Mouse (Mus musculus): ENCODE measurements around the gene Ccdc28a.

DNA sequence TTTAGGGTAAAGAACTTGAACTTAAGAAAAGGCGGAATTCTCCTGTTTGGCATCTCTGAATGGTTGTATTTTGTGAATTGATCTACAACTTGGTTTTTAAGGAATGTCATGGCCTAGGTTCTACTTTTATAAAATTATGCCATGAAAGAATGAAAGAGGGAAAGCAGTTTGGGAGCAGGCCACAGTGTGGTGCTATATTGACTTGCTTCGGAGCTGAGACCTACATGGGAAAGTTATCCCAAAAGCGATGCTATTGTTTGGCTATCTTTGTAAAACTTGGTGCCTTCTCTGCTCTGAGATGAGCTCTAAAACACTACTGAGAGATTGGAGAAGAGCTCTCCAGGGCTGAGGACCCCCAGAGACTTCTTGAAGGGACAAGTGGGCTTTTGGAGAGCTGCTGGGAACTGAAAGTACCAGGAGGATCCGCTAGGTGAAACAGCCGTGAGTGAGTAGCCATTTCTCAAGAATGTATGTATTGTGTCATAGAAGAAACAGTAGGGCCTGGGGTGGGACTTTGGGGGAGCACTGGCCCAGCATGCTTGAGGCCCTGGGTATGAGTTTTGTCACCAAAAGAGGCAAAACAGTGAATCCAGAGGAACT is 1.6 kb upstream of the Ccdc28a start:
- TF ChIP-seq GATA1 (IDR thresholded peaks at IDR 0.05; ENCODE audit: borderline replicate concordance, low read length) (no peak), FLI1 (IDR thresholded peaks at IDR 0.05; ENCODE audit: low read length) (no peak)
